Mouse (Mus musculus) embryonic stem cell, embryonic (primary cell): ENCODE results near the gene Lelp1.

Source experiments
- CTCF ChIA-PET, 4 experiments: fragments of 300-600 bp in 2 of 4; fragments of 350-600 bp in 2 of 4; sonication (Branson Sonifier 250); formaldehyde crosslinking; loops; one replicate each; lab custom pipeline; 2022; ENCODE audit warnings: inconsistent platforms in 2 of 4; lab: Charles Lee
- POLR2A ChIA-PET, 4 experiments: fragments of 300-600 bp in 2 of 4; fragments of 350-600 bp in 2 of 4; sonication (Branson Sonifier 250); formaldehyde crosslinking; loops; one replicate each; lab custom pipeline; 2022; ENCODE audit warnings: antibody characterized with exemption in 4 of 4, inconsistent platforms in 1 of 4; lab: Charles Lee

The Lelp1 gene

GRCm38 (mm10) chr3:92142644-92143043 is at the start of gene Lelp1:
Gene Lelp1, minus strand, starts transcription at chr3:92142744.
- ChIA-PET CTCF (interaction anchor here (0.8 to 1.5 kb wide), 5 partner anchors 8 to 889 kb away, joined by 3 to 5 read pairs (median 3); no protein-coding TSS in a partner anchor), POLR2A (no interaction called here)

- ChIA-PET POLR2A (no interaction called here), CTCF (no interaction called here)
Measured at GRCm38 (mm10) chr3:92176880-92177279, 34.3 kb upstream of the Lelp1 start.

DNA sequence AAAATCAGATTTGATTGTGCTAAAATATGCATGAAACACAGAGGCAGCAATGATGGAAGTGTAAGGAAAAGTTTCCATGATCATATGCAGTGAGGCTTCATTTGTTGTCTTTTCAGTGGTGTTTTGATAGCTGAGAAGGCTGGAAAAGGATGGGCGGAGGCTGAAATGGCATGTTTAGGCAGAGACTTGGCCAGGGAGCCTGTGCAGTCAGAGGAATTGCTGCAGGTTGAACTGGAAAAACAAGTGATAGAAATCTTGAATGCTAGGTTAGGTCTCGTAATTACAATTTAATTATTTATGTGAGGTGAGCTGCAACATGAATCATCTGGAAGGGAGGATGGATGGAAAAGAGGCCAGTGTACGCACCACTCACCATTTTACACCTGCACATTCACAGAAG is 27.3 kb upstream of the Lelp1 start:
- POLR2A ChIA-PET: no interaction called here

DNA sequence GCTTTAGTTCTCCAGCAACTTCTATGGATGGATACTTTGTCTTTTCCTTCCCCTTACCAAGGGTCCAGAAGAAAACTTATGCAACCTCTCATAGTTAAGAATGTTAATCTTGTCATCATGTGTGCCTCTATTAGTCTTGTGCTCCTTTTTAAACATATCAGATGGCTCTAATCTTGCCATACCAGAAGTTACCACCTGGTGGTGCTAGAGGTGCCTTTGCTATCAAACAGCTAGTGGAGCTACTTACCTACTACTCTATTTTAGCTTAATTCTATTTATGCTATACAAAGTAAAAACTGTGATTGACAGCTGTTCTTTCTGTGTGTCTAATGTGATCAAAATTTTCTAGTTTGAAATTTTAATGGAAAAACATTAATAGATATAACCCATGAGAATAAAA is 10.8 kb upstream of the Lelp1 start:
- ChIA-PET CTCF (interaction anchor here (0.5 to 2.3 kb wide), 13 partner anchors 11 to 878 kb away, joined by 3 to 13 read pairs (median 4); partner anchors contain the start of gene Lelp1 (in 1 of the 4)), POLR2A (interaction anchor here in 2 of 4 experiments (0.7 kb wide), 2 partner anchors 34 to 704 kb away, joined by 3 to 4 read pairs; no protein-coding TSS in a partner anchor)

More for the DNA sequence above, 27.3 kb upstream of the Lelp1 start:
- CTCF ChIA-PET: no interaction called here

DNA sequence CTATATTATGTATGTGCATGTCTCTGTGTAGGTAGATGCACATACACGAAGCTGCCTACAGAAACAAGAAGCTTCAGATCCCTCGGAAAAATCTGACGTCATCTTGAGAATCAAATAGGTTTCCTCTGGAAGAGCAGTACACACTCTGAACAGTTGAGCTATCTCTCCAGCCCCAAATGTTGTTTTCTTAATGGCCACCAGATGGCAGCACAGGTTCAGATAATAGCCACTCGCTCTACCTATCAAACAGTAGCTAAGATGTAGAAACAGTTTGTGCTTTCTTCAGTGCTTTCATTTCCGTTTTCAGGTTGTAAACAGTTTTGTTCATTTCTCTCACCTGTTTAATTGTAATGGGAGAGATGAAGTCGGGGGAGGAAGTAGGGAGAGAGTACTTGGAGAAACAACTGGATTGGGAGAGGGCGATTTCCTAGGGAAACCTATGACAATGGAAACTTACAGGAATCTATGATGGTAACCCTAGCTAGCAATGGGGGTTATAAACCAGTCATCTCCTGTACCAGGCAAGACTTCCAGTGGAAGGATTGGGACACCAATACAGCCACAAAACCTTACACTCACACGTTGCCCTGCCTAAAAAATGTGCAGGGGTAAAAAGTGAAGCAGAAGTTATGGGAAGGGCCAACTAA is 8.2 kb upstream of the Lelp1 start:
- CTCF ChIA-PET: interaction anchor here (0.6 to 2.8 kb wide), 37 partner anchors 9 to 1211 kb away, joined by 3 to 14 read pairs (median 4); partner anchors contain the start of gene Lelp1 (in 2 of the 4)
- POLR2A ChIA-PET: no interaction called here

GRCm38 (mm10) chr3:92147913-92148312 is 5.4 kb upstream of the Lelp1 start:
- CTCF ChIA-PET: interaction anchor here in 3 of 4 experiments (0.5 to 1.0 kb wide), 12 partner anchors 8 to 879 kb away, joined by 3 to 18 read pairs (median 3); no protein-coding TSS in a partner anchor

DNA sequence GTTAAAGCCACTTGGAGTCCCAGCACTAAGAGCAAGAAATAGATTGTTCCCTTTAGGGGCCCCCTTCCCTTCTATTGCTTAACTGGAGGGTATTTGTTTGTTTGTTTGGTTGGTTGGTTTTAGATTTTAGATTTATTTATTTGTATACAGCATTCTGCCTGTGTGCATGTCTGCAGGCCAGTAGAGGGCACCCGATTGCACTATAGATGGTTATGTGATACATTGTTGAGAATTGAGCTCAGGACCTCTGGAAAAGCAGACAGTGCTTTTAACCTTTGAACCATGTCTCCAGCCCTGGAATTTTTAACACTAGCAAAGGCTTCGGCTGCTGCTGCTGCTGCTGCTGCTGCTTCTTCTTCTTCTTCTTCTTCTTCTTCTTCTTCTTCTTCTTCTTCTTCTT is 4.9 kb upstream of the Lelp1 start:
- POLR2A ChIA-PET: interaction anchor here in 1 of 4 experiments (0.7 kb wide), 1 partner anchor 13 kb away, joined by 6 read pairs; no protein-coding TSS in a partner anchor
- CTCF ChIA-PET: interaction anchor here in 3 of 4 experiments (0.5 to 1.0 kb wide), 12 partner anchors 9 to 779 kb away, joined by 3 to 5 read pairs (median 3); no protein-coding TSS in a partner anchor

More at GRCm38 (mm10) chr3:92147913-92148312, 5.4 kb upstream of the Lelp1 start:
- POLR2A ChIA-PET: interaction anchor here in 1 of 4 experiments (0.7 kb wide), 1 partner anchor 12 kb away, joined by 6 read pairs; no protein-coding TSS in a partner anchor

GRCm38 (mm10) chr3:92123847-92124246 is 18.7 kb downstream of the Lelp1 start, which contains the start of gene Prr9:
Gene Prr9, minus strand, starts transcription at chr3:92123947.
- CTCF ChIA-PET: no interaction called here
- POLR2A ChIA-PET: no interaction called here

GRCm38 (mm10) chr3:92120902-92121301 is 21.6 kb downstream of the Lelp1 start:
- ChIA-PET POLR2A (no interaction called here), CTCF (no interaction called here)

DNA sequence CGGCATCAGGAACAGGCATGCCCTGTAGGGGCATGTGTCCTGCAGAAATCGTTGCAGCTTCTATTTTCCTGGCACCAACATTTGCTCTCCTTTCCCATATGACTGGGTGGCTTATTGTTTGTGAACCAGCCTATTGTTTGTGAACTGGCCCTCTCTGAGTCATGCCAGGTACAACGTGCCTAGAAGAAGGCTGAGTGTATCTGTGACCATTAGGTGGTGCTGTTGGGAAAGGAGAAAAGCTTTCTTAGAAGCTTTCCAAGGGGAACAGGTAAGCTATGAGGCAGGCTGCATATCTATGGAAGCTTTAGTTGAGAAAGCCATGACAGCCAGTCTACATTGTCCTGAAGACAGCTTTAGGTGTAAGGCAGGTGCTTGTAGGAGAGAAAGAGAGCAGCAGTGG is 24.6 kb downstream of the Lelp1 start:
- CTCF ChIA-PET: interaction anchor here (0.5 to 2.2 kb wide), 14 partner anchors 11 to 656 kb away, joined by 3 to 14 read pairs (median 4); no protein-coding TSS in a partner anchor
- POLR2A ChIA-PET: interaction anchor here in 1 of 4 experiments (0.6 kb wide), 1 partner anchor 91 kb away, joined by 7 read pairs; no protein-coding TSS in a partner anchor

DNA sequence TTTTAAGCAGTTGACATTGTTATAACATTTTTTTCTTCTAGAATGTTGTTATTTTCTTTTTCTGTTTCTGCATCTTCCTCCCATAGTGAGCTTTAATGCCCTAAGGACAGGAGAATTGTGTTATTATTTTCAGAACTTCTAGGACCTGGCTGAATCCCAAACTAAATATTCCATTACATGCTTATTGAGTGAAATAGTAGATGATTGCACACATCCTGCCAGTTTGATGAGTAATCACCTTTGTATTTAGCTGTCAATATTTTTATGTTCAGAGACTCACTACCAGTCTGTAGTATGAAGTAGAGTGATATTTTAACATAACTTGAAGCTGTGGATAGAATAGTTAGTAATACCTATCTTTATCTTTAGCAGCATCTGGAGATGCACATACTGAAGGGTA is 31.0 kb downstream of the Lelp1 start:
- POLR2A ChIA-PET: interaction anchor here in 1 of 4 experiments (0.5 kb wide), 1 partner anchor 948 kb away, joined by 3 read pairs; no protein-coding TSS in a partner anchor

DNA sequence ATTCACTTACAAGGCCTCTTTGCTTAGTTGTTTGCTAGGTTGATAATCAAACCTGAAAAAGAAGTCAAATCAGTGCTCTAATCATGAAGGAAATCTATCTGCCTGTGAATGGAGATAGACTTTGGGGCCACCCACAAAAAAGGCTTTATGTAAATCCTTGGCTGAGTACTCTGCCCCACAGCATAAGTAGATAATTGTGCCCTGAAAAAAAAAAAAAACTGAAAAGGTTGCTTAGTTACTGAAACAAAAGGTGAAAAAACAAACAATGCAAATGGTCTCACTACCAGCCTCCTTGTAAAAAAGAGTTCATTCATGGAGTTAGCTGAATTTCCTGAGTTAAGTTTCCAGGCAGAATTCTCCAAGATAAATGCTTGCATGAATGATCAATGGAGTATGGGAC is 31.8 kb downstream of the Lelp1 start:
- CTCF ChIA-PET: no interaction called here
- POLR2A ChIA-PET: interaction anchor here in 1 of 4 experiments (0.7 kb wide), 1 partner anchor 10 kb away, joined by 3 read pairs; no protein-coding TSS in a partner anchor

More for the DNA sequence above, 31.0 kb downstream of the Lelp1 start:
- CTCF ChIA-PET: interaction anchor here in 1 of 4 experiments (0.7 kb wide), 1 partner anchor 10 kb away, joined by 3 read pairs; no protein-coding TSS in a partner anchor

DNA sequence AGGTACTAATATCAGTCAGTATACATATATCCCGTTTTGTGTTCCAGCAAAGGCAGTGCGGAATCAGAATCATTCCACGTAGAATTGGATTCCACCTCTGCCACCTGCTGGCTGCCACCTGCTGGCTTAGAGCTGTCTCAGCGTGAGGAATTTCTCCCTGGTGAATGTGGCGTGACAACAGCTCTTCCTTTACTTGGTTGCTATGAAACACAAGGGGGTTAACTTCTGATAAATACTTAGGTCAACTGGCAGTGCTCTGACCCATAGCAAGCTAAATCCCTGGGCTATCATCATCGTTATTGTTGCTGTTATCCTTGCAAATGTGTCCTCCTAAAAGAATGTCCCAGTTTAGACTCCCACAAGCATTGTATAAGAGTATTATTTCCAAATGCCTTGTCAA is 36.0 kb downstream of the Lelp1 start:
- ChIA-PET CTCF (interaction anchor here in 3 of 4 experiments (0.6 to 1.0 kb wide), 5 partner anchors 11 to 60 kb away, joined by 3 to 6 read pairs (median 6); no protein-coding TSS in a partner anchor), POLR2A (no interaction called here)
